Mouse (Mus musculus): ENCODE measurements around the gene Mast4.

The Mast4 gene

GRCm38 (mm10) chr13:103316777-103317367, 17.4 kb downstream of the Mast4 start:
- DNase-seq (ENCODE audit: low spot score), result no peak

DNA sequence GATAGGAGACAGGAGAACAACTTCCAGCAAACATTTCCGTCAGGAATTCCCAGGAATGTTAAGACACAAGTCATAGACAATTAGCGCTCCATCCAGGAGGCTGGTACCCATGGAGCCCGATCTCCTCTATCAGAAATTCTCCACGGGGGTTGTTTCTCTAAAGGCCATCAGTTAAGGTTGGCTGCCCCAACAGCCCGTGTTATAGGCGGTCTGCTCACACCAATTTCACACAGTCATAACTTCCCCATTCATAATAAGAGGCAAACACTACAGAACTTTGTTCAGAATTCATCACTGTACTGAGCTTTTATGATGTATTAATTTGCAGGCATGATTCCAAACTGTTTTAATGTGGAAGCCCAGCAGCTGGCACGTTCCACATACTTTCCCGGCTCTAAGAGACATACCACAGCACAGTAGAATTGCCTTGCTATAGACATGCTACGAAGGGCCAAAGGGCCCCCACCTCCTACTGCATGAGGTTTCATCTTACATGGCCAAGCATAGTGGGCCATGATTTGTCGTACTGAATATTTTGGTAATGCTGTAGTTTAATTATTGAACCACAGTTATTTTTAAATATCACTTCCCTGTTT, 19.1 kb downstream of the Mast4 start:
- DNase-seq (ENCODE audit: low spot score), result no peak

DNA sequence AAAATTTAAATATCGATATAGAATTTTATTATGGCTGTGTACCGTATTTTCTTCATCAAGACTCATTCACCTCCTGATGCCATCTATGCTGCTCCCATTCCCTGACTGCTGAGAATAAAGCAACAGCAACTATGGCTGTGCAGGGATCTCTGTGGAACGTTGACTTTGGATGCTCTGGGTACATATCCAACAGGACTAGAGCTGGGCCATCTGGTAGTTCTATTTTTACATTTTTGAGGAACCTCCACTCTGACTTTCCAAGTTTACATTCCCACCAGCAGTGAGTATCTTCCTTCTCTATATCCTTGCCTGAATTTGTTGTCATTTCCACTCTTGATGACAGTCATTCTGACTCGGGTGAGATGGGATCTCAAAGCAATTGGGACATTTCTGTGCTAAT, 26.0 kb downstream of the Mast4 start:
- DNase-seq (ENCODE audit: low spot score), result no peak

DNA sequence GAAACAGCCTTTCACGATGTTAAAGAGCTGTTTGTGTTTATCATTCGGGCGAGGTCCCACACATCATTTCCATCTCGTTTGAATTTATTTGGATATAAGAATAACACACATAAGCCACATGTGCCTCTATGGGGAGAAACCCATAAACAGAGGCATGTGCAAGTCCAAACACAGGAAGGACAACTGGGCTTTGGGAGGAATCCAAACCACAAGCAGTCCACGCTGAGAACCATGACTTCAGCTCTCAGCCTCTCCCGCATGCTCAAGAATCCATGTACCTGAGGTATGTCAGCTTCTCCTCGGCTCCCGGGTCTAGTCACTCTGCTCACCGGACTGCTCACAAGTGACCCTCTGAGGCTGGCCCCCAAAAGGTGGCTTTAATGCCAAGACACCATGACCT, 30.5 kb downstream of the Mast4 start:
- DNase-seq (ENCODE audit: low spot score), result no peak

- DNase-seq (ENCODE audit: low spot score), result no peak
These were observed 31.8 kb downstream of the Mast4 start for GRCm38 (mm10) chr13:103302508-103302907.

GRCm38 (mm10) chr13:103302077-103302476, 32.2 kb downstream of the Mast4 start:
- no peak for DNase-seq (ENCODE audit: low spot score)

DNA sequence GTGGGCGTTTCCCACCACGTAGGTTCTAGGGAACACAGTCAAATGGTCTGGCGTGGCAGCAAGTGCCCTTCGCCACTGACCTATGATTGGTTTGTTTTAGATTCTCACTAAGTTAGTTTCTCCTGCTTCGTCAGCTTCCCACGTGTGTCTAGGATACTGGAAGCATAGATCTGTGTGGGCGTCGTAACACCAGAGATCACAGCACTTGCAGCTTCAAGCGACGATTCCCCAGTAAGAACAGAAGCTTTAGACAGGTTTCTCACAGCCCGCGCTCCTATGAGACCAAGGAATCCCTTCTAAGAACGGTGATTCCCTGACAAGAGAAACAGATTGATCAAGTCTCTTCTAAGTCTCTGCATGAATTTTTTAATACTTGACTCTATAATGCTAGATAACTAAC, 39.9 kb downstream of the Mast4 start:
- DNase-seq (ENCODE audit: low spot score), result no peak

- no peak for DNase-seq (ENCODE audit: low spot score)
These were observed 41.2 kb downstream of the Mast4 start for GRCm38 (mm10) chr13:103293121-103293520.

GRCm38 (mm10) chr13:103291098-103291497, 43.2 kb downstream of the Mast4 start:
- no peak for DNase-seq (ENCODE audit: low spot score)

GRCm38 (mm10) chr13:103285821-103286220, 48.5 kb downstream of the Mast4 start:
- peak; percentile 82 for DNase-seq (ENCODE audit: low spot score)

GRCm38 (mm10) chr13:103285036-103285435, 49.3 kb downstream of the Mast4 start:
- peak; percentile 17 for DNase-seq (ENCODE audit: low spot score)

- peak; percentile 49 for DNase-seq (ENCODE audit: low spot score)
These were observed 63.4 kb downstream of the Mast4 start for GRCm38 (mm10) chr13:103270856-103271391.

DNA sequence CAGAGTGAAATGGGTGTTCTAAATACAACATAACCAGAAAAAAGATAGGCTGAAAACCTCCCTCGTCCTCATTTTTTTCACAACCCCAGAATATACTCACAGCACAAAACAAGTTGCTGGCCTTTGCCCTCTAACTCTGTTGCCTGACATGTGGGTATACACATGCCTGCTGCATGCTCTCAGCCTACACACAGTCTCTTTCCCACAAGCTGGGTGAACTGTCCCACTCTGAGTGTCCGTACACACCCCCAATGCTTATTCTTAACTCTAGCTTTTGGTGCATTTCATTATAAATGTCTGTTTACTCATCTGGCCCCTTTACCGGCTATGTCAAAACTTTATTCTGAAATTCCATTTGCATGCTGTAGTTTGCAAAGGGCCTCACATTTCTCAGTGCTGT, 71.6 kb downstream of the Mast4 start:
- DNase-seq (ENCODE audit: low spot score), result peak; percentile 7

- DNase-seq (ENCODE audit: low spot score), result no peak
These were observed 72.2 kb downstream of the Mast4 start for GRCm38 (mm10) chr13:103262061-103262460.

GRCm38 (mm10) chr13:103260414-103260813, 73.9 kb downstream of the Mast4 start:
- no peak for DNase-seq (ENCODE audit: low spot score)

DNA sequence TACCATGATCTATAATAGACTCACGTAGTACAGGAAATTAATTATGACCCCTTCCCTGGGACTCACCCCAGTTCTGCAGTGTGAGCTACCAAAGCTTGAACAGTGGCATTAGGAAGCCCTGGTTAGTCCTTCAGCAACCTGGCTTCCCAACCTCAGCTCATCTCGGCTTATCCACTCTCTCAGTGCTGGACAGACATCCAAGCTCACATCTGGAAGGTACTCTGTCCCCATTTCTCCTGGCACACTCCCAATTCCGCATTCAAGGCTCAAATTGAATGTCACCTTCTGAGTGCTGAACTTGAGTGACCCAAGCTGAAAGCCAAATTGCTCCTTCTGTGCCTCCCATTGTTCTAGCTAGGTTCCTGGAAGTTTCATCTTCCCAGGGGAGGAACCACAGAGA, 76.2 kb downstream of the Mast4 start:
- peak; percentile 9 for DNase-seq (ENCODE audit: low spot score)

GRCm38 (mm10) chr13:103254861-103255260, 79.4 kb downstream of the Mast4 start:
- no peak for DNase-seq (ENCODE audit: low spot score)

- no peak for DNase-seq (ENCODE audit: low spot score)
These were observed 81.2 kb downstream of the Mast4 start for GRCm38 (mm10) chr13:103253077-103253476.

DNA sequence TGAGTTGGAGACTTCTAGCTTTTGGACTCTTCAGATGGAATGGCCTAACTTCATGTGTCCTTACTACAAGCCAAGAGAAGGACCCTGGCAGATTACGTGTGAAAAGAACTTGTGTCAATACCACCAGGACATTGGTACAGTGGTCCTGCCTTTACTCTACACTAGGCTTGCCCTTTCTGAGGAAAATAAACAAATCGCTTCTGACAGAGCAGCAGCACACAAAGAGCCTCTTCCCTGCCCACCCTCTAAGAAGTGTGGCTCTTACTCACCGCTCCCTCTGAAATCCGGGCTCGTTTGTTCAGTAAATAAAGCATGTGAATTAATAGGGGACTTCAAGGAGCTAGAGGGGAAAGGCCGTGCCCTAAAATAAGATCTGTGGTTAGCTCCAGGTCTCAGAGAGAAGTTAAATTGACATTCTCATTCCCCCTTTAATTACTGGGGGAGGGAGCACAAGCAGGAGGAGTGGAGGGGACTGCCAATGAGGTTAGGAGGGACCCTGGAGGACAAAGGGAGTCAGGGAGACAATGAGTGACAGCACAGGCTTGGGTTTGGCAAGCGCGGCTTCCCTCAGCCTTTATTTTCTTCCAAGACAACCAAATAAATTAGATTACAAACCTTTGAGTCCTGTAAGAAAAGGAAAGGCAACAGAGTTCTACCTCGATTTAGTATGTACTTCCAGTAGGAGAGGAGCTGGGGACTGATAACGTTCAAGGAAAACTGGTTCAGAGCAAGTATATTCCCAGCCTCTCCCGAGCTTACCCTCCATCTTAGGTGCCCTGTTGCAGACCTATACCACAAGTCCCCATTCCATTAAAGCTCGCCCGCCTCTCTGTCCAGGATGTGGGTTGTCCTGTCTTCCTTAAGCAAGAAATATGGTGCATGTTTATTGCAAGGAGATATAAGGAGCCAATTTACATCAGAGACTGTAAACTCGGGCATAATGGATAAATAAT, 85.9 kb downstream of the Mast4 start:
- no peak for DNase-seq (ENCODE audit: low spot score)

DNA sequence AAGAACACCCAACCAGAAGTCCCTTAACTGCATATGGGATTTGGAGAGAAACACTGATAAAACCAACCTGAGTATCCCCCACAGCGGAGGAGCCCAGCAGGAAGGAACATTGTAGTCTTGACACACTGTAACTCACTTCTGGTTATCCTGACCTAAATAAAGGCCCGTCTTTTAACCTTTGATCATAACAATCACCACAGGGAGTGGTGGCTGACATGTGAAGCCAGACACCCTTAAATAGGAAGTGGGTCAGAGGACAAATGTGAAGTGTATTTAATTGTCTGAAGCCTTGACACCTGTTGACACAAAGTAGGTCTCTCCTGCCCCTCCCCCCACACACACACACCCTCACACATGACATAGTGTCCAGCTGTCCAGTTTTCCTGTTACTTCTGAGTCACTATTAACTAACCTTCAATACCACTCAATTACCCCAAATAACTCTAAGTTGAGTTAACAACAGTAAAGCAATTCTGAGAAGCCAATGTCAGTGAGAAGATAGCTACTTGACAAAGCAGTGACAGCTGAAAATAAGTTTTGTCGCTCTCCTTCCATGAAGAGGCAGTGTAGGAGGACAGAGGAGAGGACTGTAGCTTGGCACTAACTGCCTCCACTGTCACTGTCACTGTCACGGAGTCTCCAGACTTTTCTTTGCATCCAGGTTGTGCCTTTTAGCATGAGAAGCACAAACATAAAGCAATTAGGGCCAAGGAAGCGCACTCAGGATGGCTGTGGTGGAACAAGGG, 87.2 kb downstream of the Mast4 start:
- DNase-seq (ENCODE audit: low spot score), result no peak

- DNase-seq (ENCODE audit: low spot score), result no peak
These were observed 88.9 kb downstream of the Mast4 start for GRCm38 (mm10) chr13:103245431-103245830.

- DNase-seq (ENCODE audit: low spot score), result no peak
These were observed 90.2 kb downstream of the Mast4 start for GRCm38 (mm10) chr13:103244053-103244452.

Data from adipocyte (in vitro differentiated cells).